Mouse (Mus musculus) brain, adult 2 months (tissue): ENCODE results near the gene Oas1a.
"Not testable (repeated sequence)": the region's sequence is repeated elsewhere in the genome, so short reads cannot be mapped to it uniquely, and the experiment has no call there.

Source experiments
- DNase-seq: peaks from one replicate; pipeline ENCODE4 v3.0.0; 2011; ENCODE audit warnings: low read depth, low spot score

The Oas1a gene

DNA sequence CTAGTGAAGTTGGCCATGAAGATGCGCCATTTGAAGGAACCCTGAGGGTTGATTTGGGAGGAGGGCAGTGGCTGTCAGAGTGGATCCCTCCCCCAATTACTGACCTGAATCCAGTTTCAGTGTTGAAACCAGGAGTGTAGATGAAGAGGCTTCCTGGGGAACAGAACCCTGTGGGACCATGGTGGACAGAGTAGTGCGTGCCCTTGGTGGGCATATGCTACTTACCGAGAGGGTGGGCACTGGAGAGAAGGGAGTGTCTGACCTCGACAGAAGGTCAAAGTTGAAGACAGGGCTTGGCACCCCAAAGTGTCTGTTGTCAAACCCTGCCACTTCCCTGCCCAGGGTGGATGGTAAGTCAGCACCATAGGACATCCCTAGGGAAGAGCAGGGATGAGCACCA, 13.5 kb downstream of the Oas1a start:
- not testable (repeated sequence) for DNase-seq

- no peak for DNase-seq
These were observed 15.1 kb downstream of the Oas1a start for GRCm38 (mm10) chr5:120892243-120892660.

GRCm38 (mm10) chr5:120891566-120892242, 15.6 kb downstream of the Oas1a start:
- not testable (repeated sequence) for DNase-seq

GRCm38 (mm10) chr5:120890991-120891390, 16.3 kb downstream of the Oas1a start:
- no peak for DNase-seq

- DNase-seq, result no peak
These were observed 17.3 kb downstream of the Oas1a start for GRCm38 (mm10) chr5:120890026-120890425.

- DNase-seq, result not testable (repeated sequence)
These were observed 19.0 kb downstream of the Oas1a start for GRCm38 (mm10) chr5:120888294-120888815.

GRCm38 (mm10) chr5:120887831-120888230, 19.5 kb downstream of the Oas1a start:
- DNase-seq, result no peak

- DNase-seq, result not testable (repeated sequence)
These were observed 19.9 kb downstream of the Oas1a start, which contains the start of gene Oas1g for GRCm38 (mm10) chr5:120887413-120887812. TSS of gene Oas1g (minus strand) at chr5:120887613.

DNA sequence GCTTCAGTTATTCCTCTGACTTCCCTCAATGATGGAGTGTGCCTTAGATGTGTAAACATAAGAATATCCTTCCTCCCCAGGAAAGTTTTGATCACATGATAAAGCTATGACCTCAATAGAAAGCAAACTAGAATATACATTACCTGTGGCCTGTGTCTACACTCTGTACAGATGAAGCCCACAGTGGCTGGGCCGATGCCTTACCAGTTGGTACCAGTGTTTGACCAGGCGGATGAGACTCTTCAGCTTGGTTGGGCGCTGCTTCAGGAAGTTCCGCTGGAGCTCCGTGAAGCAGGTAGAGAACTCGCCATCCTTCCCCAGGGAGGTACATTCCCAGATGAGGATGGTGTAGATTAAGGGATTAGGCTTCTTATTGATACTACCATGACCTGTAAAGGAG, 25.6 kb downstream of the Oas1a start:
- DNase-seq, result not testable (repeated sequence)

DNA sequence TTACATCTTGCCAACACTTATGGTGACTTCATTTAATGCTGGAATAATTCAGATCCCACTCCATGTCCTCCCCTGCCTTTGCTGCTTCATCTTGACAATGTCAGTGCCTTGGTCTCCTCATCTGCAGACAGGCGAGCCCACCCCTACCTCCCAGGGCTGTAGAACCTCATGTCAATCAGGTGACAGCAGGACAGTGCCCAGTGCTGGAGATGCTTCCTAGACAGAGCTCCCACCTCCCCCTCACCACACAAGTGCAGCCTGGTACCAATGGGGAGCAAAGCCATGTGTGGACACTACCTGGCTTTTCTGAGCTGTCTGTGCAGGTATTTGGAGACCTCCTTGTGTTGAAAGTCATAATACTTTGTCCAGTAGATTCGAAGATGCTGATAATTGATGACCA, 28.5 kb downstream of the Oas1a start:
- DNase-seq, result not testable (repeated sequence)

DNA sequence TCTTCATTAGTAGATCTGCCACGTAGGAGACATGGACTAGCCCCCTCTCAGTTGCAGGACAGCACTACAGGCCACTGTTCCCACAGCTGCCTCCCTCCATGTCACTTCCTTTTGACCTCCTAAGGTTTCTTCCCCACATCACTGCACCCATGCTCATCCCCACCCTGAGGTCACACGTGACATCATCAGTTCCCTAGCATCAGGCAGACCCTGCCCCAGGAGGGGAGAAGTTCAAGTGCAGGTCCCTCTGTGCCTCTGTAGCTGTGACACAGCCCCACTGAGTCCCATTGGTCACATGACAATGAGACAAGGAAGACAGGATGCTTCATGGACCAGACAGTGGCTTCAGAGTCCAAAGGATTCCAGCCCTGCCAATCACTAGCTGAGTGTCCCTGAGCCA, 29.9 kb downstream of the Oas1a start:
- DNase-seq, result not testable (repeated sequence)

- not testable (repeated sequence) for DNase-seq
These were observed 30.5 kb downstream of the Oas1a start for GRCm38 (mm10) chr5:120876839-120877238.

- DNase-seq, result no peak
These were observed 35.9 kb downstream of the Oas1a start for GRCm38 (mm10) chr5:120871469-120871868.

- DNase-seq, result peak; percentile 48
These were observed 36.5 kb downstream of the Oas1a start for GRCm38 (mm10) chr5:120870782-120871181.

GRCm38 (mm10) chr5:120870081-120870480, 37.2 kb downstream of the Oas1a start:
- DNase-seq, result no peak

DNA sequence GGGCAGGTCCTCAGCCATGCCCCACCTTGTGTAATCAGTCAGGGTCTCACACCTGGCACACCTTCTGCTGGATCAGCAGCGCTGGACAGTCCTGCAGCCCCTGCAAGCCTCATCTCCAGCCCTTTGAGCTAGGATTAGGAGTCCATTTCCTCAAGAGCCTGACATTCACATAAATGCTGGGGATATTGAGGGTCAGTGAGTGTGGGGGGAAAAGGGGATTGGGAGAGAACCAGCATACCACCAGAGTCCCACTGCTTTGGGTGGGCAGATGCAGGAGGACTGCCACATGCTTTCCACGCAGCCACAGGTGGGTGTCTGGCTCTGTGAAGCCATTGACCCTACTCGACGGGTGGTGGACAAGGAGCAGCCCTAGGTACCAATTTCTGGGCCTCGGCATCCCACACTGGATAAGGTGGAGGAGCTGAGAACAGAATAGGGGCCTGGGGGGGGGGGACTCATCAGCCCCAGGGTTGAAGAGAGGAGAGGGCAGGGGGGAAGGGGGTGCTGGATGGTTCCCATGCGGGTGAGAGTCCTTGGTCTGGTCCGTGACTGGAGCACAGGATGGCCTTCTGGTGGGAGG, 37.8 kb downstream of the Oas1a start:
- no peak for DNase-seq

DNA sequence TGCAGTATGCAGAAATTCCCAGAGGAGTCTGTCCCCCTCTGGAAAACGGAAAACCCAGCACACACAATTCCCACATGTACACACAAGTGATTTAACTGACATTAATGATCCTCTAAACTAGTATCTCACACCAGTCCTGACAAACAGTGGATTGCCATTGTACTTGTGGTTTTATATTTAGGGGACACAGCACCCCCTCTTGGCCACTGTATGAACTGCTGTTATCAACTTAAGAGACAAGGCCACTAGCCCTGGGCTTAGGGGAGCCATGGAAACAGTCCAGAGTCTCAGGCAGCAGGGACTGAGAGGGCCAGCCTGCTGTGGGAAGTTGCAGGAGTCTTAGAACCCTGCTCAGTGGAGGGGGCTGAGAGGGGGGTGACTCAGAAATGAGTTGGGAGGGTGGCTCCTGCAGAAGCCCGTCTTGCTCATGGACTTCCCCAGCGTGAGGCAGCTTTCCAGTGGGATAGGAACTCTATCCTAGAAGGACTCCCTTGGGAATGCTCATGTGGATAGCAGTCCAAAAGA, 41.9 kb downstream of the Oas1a start:
- peak; percentile 30 for DNase-seq

- no peak for DNase-seq
These were observed 46.2 kb downstream of the Oas1a start, which contains the start of gene Oas1h for GRCm38 (mm10) chr5:120861121-120861520. TSS of gene Oas1h (plus strand) at chr5:120861421.

DNA sequence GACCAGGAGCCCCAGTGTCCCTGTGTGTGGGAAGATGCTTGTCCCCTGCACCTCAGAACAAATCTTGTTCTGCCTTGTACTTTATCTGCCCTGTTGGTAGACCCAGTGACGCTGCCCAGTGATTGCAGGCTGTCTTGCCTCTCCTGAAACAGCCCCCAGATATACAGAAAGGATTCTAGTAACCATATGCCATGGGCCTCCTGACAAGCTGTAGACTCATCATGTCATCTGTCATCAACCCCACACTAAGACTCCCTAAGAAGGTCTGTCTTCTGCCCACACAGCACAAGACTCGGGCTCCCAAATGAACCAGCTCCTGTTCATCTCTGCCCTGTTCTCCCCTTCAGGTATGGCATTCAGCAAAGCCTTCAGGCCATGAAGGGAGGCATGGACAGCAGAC, 48.1 kb downstream of the Oas1a start:
- DNase-seq, result peak; percentile 14

GRCm38 (mm10) chr5:120849601-120850136, 57.7 kb downstream of the Oas1a start:
- peak; percentile 72 for DNase-seq

DNA sequence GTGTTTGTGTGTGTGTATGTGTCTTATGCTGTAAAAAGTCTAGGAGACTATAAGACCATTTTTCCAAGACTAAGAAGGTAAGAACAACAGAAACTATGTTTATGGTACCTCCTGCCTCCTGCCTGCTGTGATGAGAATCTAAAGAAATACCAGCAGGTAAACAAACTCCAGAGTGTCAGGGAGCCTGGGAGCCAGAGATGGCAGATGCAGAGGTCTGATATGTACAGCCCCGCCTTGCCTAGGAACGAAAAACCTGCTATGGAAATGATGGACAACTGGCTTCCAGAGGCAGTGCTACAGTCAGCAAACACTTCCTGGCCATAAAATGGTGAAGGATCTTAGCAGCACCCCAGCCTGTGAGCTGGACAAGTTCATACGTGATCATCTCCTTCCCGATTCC, 60.3 kb downstream of the Oas1a start, which contains the start of gene Oas1f:
Oas1f (plus strand) TSS at position 301 of the 400 bp plus-strand sequence.
- no peak for DNase-seq
